Mouse (Mus musculus): ENCODE results near the gene Gnl3. TPM values are rescaled to one million over a fixed set of nuclear protein-coding genes. Genes with fewer than 3 reads are reported as not detected.

Gene Gnl3
- total RNA-seq, 2 experiments from 2014 or later: 23.9 to 25.9 TPM

Other genes starting within 250 kb of the Gnl3 start
- 1 to 10 TPM; 6.0 to 8.5 TPM for gene Tmem110, start 193.6 kb downstream of the Gnl3 start, total RNA-seq (2021)
- 10 to 100 TPM; 12.5 to 14.4 TPM for gene Mustn1, start 140.0 kb downstream of the Gnl3 start, total RNA-seq (2021)
- 1 to 10 TPM; 3.1 to 7.9 TPM for gene Itih4, start 132.7 kb downstream of the Gnl3 start, total RNA-seq (2021)
- under 1 TPM; 0.27 to 0.69 TPM for gene Itih3, start 95.4 kb downstream of the Gnl3 start, total RNA-seq (2021)
- not detected for gene Itih1, start 75.9 kb downstream of the Gnl3 start, total RNA-seq (2021)
- gene Nek4, start 67.8 kb downstream of the Gnl3 start, total RNA-seq (2021): 1 to 10 TPM; 4.8 TPM
- 10 to 100 TPM; 19.8 to 22.5 TPM for gene Glt8d1, start 17.8 kb downstream of the Gnl3 start, total RNA-seq (2021)
- 100 to 1,000 TPM; 132 to 138 TPM for gene Spcs1, start 17.5 kb downstream of the Gnl3 start, total RNA-seq (2021)
- gene Pbrm1, start within 50 bp of the Gnl3 start, total RNA-seq (2021): 10 to 100 TPM; 51.7 to 57.7 TPM
- 10 to 100 TPM; 74.5 to 87.4 TPM for gene Smim4, start 109.8 kb upstream of the Gnl3 start, total RNA-seq (2021)
- 10 to 100 TPM; 19.2 TPM for gene Nt5dc2, start 111.9 kb upstream of the Gnl3 start, total RNA-seq (2021)
- gene Stab1, start 149.5 kb upstream of the Gnl3 start, total RNA-seq (2021): 10 to 100 TPM; 63.2 to 64.1 TPM
- gene Tnnc1, start 189.2 kb upstream of the Gnl3 start, total RNA-seq (2021): 1,000 to 10,000 TPM; 5,748 to 6,764 TPM
- 100 to 1,000 TPM; 118 to 119 TPM for gene Nisch, start 197.8 kb upstream of the Gnl3 start, total RNA-seq (2021)
- 10 to 100 TPM; 13.5 to 15.7 TPM for gene Sema3g, start 198.7 kb upstream of the Gnl3 start, total RNA-seq (2021)
- 1 to 10 TPM; 4.2 to 5.1 TPM for gene Phf7, start 232.2 kb upstream of the Gnl3 start, total RNA-seq (2021)
- 10 to 100 TPM; 42.4 to 45.3 TPM for gene Bap1, start 232.3 kb upstream of the Gnl3 start, total RNA-seq (2021)

Measured in heart, adult 18-20 months (tissue).